Mouse (Mus musculus) spleen, adult 2 months (tissue): ENCODE measurements around the gene Lyl1. TPM values are rescaled to one million over a fixed set of nuclear protein-coding genes. Genes with fewer than 3 reads are reported as not detected.

ENCODE experiments used
- DNase-seq, 2 experiments: peaks; one replicate each; pipeline versions ENCODE4 v3.0.0 to v3.0.0-alpha.2; 2012 to 2021; ENCODE audit warnings: low spot score in 2 of 2, low read depth in 1 of 2
- H3K27ac ChIP-seq: fragments of 200-500 bp; 2 replicates; pipeline ENCODE4 v1.5.1; 2012; ENCODE audit warnings: low read length, inconsistent platforms; ENCODE audit not compliant: insufficient read depth
- H3K27me3 ChIP-seq: fragments of 200-500 bp; 2 replicates; pipeline ENCODE4 v1.6.1; 2012; ENCODE audit warnings: mild to moderate bottlenecking, moderate library complexity, low read length, inconsistent platforms; ENCODE audit not compliant: control insufficient read depth, insufficient read depth
- H3K36me3 ChIP-seq: fragments of 200-500 bp; 2 replicates; pipeline ENCODE4 v1.6.1; 2012; ENCODE audit warnings: mild to moderate bottlenecking, low read length, inconsistent platforms; ENCODE audit not compliant: control insufficient read depth, insufficient read depth
- H3K4me1 ChIP-seq: fragments of 200-500 bp; 2 replicates; pipeline ENCODE4 v1.6.1; 2011; ENCODE audit warnings: inconsistent platforms; ENCODE audit not compliant: control insufficient read depth, insufficient read depth, insufficient read length
- H3K4me3 ChIP-seq: fragments of 200-500 bp; 2 replicates; pipeline ENCODE4 v1.5.1; 2011; ENCODE audit warnings: mild to moderate bottlenecking, inconsistent platforms; ENCODE audit not compliant: insufficient read depth, insufficient read length; ENCODE audit errors: extremely low read depth
- CTCF ChIP-seq: fragments of 200-500 bp; IDR thresholded peaks from 2 replicates; pipeline ENCODE4 v1.5.1; 2011; ENCODE audit warnings: mild to moderate bottlenecking, inconsistent platforms; ENCODE audit not compliant: insufficient read depth, insufficient read length, insufficient replicate concordance; ENCODE audit errors: extremely low read depth
- POLR2A ChIP-seq: fragments of 200-500 bp; IDR thresholded peaks from 2 replicates; pipeline ENCODE4 v1.6.1; 2011; ENCODE audit warnings: low read depth, low read length, inconsistent platforms
- WGBS: fragments of 180-500 bp; shearing (Covaris S2); methylation state at CpG from one replicate; pipeline ENCODE4 v1.1.7; 2018; 5-methylcytosine and 5-hydroxymethylcytosine counted together
- polyA plus RNA-seq: library from polyadenylated mRNA; depleted of rRNA; stranded (reverse); fragments of >200 nt; gene quantifications from 2 replicates; pipeline ENCODE4 v1.2.3, GENCODE M21; 2012

Lyl1 gene
- polyA plus RNA-seq, 1 experiment = 90.0 TPM

GRCm38 (mm10) chr8:84677305-84677704 lies 24.0 kb upstream of the Lyl1 start:
- TF ChIP-seq CTCF (no peak), POLR2A (no peak)
- no peak overlapping the region for H3K27ac ChIP-seq
- WGBS = 92% methylated on average over 5 of the region's 5 CpGs
- no peaks in the 10 kb centered on the region for H3K27me3 ChIP-seq
- H3K4me3 ChIP-seq = no peak overlapping the region
- H3K4me1 ChIP-seq = no peaks in the 10 kb centered on the region
- no peak for DNase-seq
- peaks cover 21% of the 10 kb centered on the region for H3K36me3 ChIP-seq

GRCm38 (mm10) chr8:84681476-84681875 lies 19.8 kb upstream of the Lyl1 start:
- Histone ChIP-seq H3K36me3 (0 out of 2 replicates have a peak, but pooled peaks cover under 1% of the 10 kb centered on the region), H3K4me1 (peaks cover 4% of the 10 kb centered on the region; the same call in 1 of the 2 replicates), H3K27ac (no peak overlapping the region), H3K27me3 (no peaks in the 10 kb centered on the region), H3K4me3 (no peak overlapping the region)
- no peak for TF ChIP-seq CTCF
- no peak for TF ChIP-seq POLR2A
- WGBS = 85% methylated on average over 2 of the region's 2 CpGs
- no peak for DNase-seq

- DNase-seq = no peak
- TF ChIP-seq CTCF = no peak
- Histone ChIP-seq H3K27me3 (no peaks in the 10 kb centered on the region), H3K36me3 (no peaks in the 10 kb centered on the region), H3K27ac (no peak overlapping the region), H3K4me3 (no peak overlapping the region), H3K4me1 (peaks cover 8% of the 10 kb centered on the region; the same call in 1 of the 2 replicates)
- 48% methylated on average over 2 of the region's 2 CpGs for WGBS
Observed at GRCm38 (mm10) chr8:84682257-84682656, 19.0 kb upstream of the Lyl1 start.

DNA sequence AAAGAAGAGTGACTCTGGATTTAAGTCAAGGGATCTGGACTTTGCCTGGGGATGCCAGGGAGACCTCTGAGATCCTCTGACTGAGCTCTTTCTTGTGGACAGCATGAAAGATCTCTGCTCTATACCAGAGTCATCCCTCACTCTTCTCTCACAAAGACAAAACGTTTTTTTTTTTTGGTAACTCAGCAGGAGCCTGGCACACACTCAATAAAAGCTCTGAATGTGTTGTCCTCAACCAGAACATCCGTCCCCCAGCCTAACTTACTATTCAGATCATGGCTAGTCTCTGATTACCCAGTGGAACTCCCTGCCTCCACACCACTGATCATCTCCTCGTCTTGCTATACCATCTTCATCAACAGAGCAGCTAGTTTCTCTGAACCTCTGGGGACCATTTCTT lies 16.7 kb upstream of the Lyl1 start:
- H3K4me3 ChIP-seq = no peak overlapping the region
- DNase-seq = no peak
- no peaks in the 10 kb centered on the region for H3K36me3 ChIP-seq
- no peaks in the 10 kb centered on the region for H3K27me3 ChIP-seq
- no peak for TF ChIP-seq POLR2A
- TF ChIP-seq CTCF = no peak
- WGBS = 71% methylated on average over 3 of the region's 3 CpGs
- peaks cover 14% of the 10 kb centered on the region; the same call in 1 of the 2 replicates for H3K4me1 ChIP-seq
- no peak overlapping the region for H3K27ac ChIP-seq

DNA sequence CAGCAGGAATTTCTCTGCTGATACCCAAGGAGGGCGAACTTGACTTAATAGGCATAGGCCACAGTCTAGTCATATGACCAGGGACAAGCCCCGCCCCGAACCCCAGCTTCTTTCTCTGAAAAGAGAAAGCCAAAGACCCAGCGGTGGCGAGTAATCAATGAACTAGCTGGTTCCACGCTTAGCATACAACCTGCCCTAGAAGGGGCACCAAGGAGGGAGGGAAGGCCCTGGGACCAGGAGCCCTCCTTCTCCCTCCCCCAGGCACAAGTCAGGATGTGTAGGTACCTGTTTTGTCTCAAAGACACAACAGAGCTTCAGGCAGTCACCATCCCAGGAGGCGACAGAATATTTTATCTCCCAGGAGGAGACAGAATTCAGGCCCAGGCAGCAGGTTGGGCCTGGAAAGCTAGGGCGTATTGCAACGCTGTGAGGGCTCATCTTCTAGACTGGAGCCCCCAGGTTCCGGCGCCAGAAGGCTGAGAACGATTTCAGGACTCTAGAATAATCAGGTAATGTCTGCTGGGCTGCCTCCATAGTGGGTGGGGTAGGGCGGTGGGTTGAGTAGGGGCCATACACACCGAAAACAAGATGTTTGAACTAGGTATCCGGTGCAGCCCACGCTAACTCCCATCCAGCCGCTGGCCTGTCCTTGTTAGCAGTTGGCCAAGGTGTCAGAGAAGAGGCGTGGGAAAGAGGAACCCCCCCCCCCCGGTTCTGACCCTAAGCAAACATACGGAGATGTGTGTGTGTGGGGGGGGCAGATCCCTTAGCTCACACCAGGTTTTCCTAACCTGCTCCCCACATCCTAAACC lies 14.9 kb upstream of the Lyl1 start, which contains the start of gene Trmt1:
Gene Trmt1, plus strand, starts transcription at position 117 of the 812 bp plus-strand sequence.
- peak within 1 kb of the TSS; percentile 96 for H3K4me3 ChIP-seq
- peaks cover 4% of the 10 kb centered on the region; the same call in 1 of the 2 replicates for H3K36me3 ChIP-seq
- no peaks in the 10 kb centered on the region for H3K27me3 ChIP-seq
- peak within 1 kb of the TSS; percentile 27; the same call in 1 of the 2 replicates for H3K27ac ChIP-seq
- WGBS = 10% methylated on average over 20 of the region's 20 CpGs
- peak in 1 of 2 experiments; percentile 18 for DNase-seq
- TF ChIP-seq CTCF (no peak), POLR2A (no peak)
- peaks cover 18% of the 10 kb centered on the region; the same call in 1 of the 2 replicates for H3K4me1 ChIP-seq

DNA sequence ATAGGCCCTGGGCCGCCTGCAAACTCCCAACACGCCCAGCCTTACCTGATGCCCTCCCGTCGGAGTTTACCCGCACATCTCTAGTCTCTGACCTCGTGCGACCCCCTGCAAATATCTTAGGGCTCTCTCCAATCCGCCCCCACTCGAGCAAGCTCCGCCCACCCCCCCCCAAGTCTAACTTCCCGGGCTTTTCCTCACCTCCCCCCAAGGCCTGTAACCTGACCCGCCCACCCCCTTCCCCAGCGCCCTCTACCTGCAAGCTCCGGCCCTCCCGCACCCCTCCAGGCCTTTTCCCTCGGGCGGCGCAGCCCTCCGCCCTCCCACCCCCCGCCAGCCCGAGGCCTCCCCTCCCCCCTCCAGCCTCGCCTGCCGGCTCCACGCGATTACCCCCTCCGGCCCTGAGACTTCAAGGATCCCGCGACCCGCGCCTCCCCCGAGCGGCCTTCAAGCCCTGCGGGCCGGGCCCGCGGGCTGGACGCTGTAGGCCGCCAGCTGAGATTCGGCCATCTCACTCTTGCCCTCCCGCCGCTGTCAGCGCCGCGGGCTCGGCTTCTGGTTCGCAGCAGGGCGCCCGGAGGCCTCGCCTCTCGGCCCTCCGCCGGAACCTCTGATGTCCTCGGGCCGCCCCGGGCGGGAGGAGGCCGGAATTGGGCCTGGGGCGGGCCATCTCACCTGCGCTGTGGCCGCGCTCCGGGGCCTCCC lies 14.1 kb upstream of the Lyl1 start:
- peak in 1 of 2 experiments; percentile 8 for DNase-seq
- Histone ChIP-seq H3K36me3 (peaks cover 4% of the 10 kb centered on the region; the same call in 1 of the 2 replicates), H3K27me3 (no peaks in the 10 kb centered on the region), H3K4me3 (peak overlapping the region; percentile 96), H3K4me1 (peaks cover 18% of the 10 kb centered on the region; the same call in 1 of the 2 replicates), H3K27ac (peak overlapping the region; percentile 77)
- WGBS = under 1% methylated on average over 52 of the region's 62 CpGs
- TF ChIP-seq CTCF (no peak), POLR2A (no peak)
